Mouse (Mus musculus) embryonic facial prominence, embryonic 13.5 days (tissue): Measurements from ENCODE around the gene Cdkn2c. TPM values are rescaled to one million over a fixed set of nuclear protein-coding genes. Genes with fewer than 3 reads are reported as not detected.

Source experiments
- ATAC-seq: fragments of 200-750 bp; cut with Nextera tagmentation; 2 replicates; pipeline ENCODE4 v1.8.0; 2017; ENCODE audit warnings: low read depth; ENCODE audit not compliant: insufficient number of reproducible peaks, insufficient read depth, low FRiP score, low TSS enrichment
- H3K27ac ChIP-seq: fragments of 300-500 bp; sonication (generic); 2 replicates; pipeline ENCODE4 v1.5.1; 2015; ENCODE audit warnings: moderate library complexity, mild to moderate bottlenecking, inconsistent platforms
- H3K27me3 ChIP-seq: fragments of 300-500 bp; sonication (generic); 2 replicates; pipeline ENCODE4 v1.6.1; 2015; ENCODE audit warnings: mild to moderate bottlenecking, inconsistent platforms
- H3K36me3 ChIP-seq: fragments of 300-500 bp; sonication (generic); 2 replicates; pipeline ENCODE4 v1.6.1; 2015; ENCODE audit warnings: mild to moderate bottlenecking, inconsistent platforms
- H3K4me1 ChIP-seq: fragments of 300-500 bp; sonication (generic); 2 replicates; pipeline ENCODE4 v1.6.1; 2015; ENCODE audit warnings: inconsistent platforms
- H3K4me2 ChIP-seq: fragments of 300-500 bp; sonication (generic); 2 replicates; pipeline ENCODE4 v1.6.1; 2015; ENCODE audit warnings: moderate library complexity, mild to moderate bottlenecking, inconsistent platforms
- H3K4me3 ChIP-seq: fragments of 300-500 bp; sonication (generic); 2 replicates; pipeline ENCODE4 v1.5.1; 2015; ENCODE audit warnings: mild to moderate bottlenecking, inconsistent platforms
- H3K9ac ChIP-seq: fragments of 300-500 bp; sonication (generic); 2 replicates; pipeline ENCODE4 v1.6.1; 2015; ENCODE audit warnings: mild to moderate bottlenecking, inconsistent platforms
- H3K9me3 ChIP-seq: fragments of 300-500 bp; sonication (generic); 2 replicates; pipeline ENCODE4 v1.6.1; 2016; ENCODE audit warnings: inconsistent platforms
- WGBS: fragments of 180-500 bp; shearing (Covaris S2); methylation state at CpG from one replicate; pipeline ENCODE4 v1.1.7; 2015; ENCODE audit warnings: mixed read lengths; 5-methylcytosine and 5-hydroxymethylcytosine counted together
- polyA plus RNA-seq: library from polyadenylated mRNA; unstranded; fragments of >200 nt; fragmentation: Nextera tagmentation; extraction: Ambion mirVana; gene quantifications from 2 replicates; pipeline ENCODE4 v1.2.1, GENCODE M21; 2015

Cdkn2c gene
- polyA plus RNA-seq, 1 experiment from 2014 or later: 15.9 TPM

GRCm38 (mm10) chr4:109656301-109656700, 10.7 kb downstream of the Cdkn2c start:
- no peak overlapping the region for H3K27ac ChIP-seq

GRCm38 (mm10) chr4:109655738-109656137, 11.3 kb downstream of the Cdkn2c start:
- no peak overlapping the region for H3K4me2 ChIP-seq
- H3K4me3 ChIP-seq: no peak overlapping the region
- H3K27me3 ChIP-seq: peaks cover 69% of the 10 kb centered on the region
- no peak for ATAC-seq
- 38% methylated on average over 2 of the region's 2 CpGs for WGBS
- no peaks in the 10 kb centered on the region for H3K9me3 ChIP-seq
- H3K4me1 ChIP-seq: peaks cover 12% of the 10 kb centered on the region
- H3K36me3 ChIP-seq: no peaks in the 10 kb centered on the region
- no peak overlapping the region for H3K9ac ChIP-seq
- no peak overlapping the region for H3K27ac ChIP-seq

More at GRCm38 (mm10) chr4:109656301-109656700, 10.7 kb downstream of the Cdkn2c start:
- no peaks in the 10 kb centered on the region for H3K36me3 ChIP-seq
- no peak overlapping the region for H3K9ac ChIP-seq
- no peaks in the 10 kb centered on the region for H3K9me3 ChIP-seq
- H3K4me1 ChIP-seq: peaks cover 12% of the 10 kb centered on the region
- H3K4me3 ChIP-seq: no peak overlapping the region
- H3K27me3 ChIP-seq: peaks cover 73% of the 10 kb centered on the region
- no peak for ATAC-seq
- WGBS: 6% methylated on average over 4 of the region's 4 CpGs
- H3K4me2 ChIP-seq: no peak overlapping the region

GRCm38 (mm10) chr4:109654701-109655100, 12.3 kb downstream of the Cdkn2c start:
- Histone ChIP-seq H3K36me3 (no peaks in the 10 kb centered on the region), H3K4me2 (no peak overlapping the region), H3K27me3 (peaks cover 60% of the 10 kb centered on the region), H3K9ac (no peak overlapping the region), H3K9me3 (no peaks in the 10 kb centered on the region), H3K4me1 (peaks cover 12% of the 10 kb centered on the region), H3K4me3 (no peak overlapping the region), H3K27ac (no peak overlapping the region)
- ATAC-seq: no peak
- 33% methylated on average over 2 of the region's 2 CpGs for WGBS

GRCm38 (mm10) chr4:109653251-109653650, 13.7 kb downstream of the Cdkn2c start:
- peaks cover 46% of the 10 kb centered on the region for H3K27me3 ChIP-seq
- no peak overlapping the region for H3K9ac ChIP-seq
- H3K36me3 ChIP-seq: no peaks in the 10 kb centered on the region
- H3K4me2 ChIP-seq: no peak overlapping the region
- no peaks in the 10 kb centered on the region for H3K9me3 ChIP-seq
- H3K27ac ChIP-seq: no peak overlapping the region
- peaks cover 12% of the 10 kb centered on the region for H3K4me1 ChIP-seq
- no peak overlapping the region for H3K4me3 ChIP-seq
- ATAC-seq: no peak

- Histone ChIP-seq H3K9ac (no peak overlapping the region), H3K4me1 (no peaks in the 10 kb centered on the region), H3K4me3 (no peak overlapping the region), H3K27ac (no peak overlapping the region), H3K9me3 (no peaks in the 10 kb centered on the region), H3K36me3 (no peaks in the 10 kb centered on the region), H3K4me2 (no peak overlapping the region), H3K27me3 (peaks cover 10% of the 10 kb centered on the region)
- 81% methylated on average over 5 of the region's 5 CpGs for WGBS
- no peak for ATAC-seq
Observed at GRCm38 (mm10) chr4:109649331-109649730, 17.7 kb downstream of the Cdkn2c start.

- 44% methylated on average over 4 of the region's 4 CpGs for WGBS
- H3K4me1 ChIP-seq: no peaks in the 10 kb centered on the region
- no peak overlapping the region for H3K27ac ChIP-seq
- H3K36me3 ChIP-seq: no peaks in the 10 kb centered on the region
- no peak overlapping the region for H3K9ac ChIP-seq
- H3K9me3 ChIP-seq: no peaks in the 10 kb centered on the region
- no peak overlapping the region for H3K4me3 ChIP-seq
- no peak overlapping the region for H3K4me2 ChIP-seq
- peaks cover 4% of the 10 kb centered on the region; the same call in 1 of the 2 replicates for H3K27me3 ChIP-seq
- ATAC-seq: no peak
Observed at GRCm38 (mm10) chr4:109647281-109647680, 19.7 kb downstream of the Cdkn2c start.

GRCm38 (mm10) chr4:109641451-109641850, 25.5 kb downstream of the Cdkn2c start:
- Histone ChIP-seq H3K36me3 (no peaks in the 10 kb centered on the region), H3K9me3 (no peaks in the 10 kb centered on the region), H3K9ac (no peak overlapping the region), H3K27ac (no peak overlapping the region), H3K4me1 (no peaks in the 10 kb centered on the region), H3K4me3 (no peak overlapping the region), H3K27me3 (no peaks in the 10 kb centered on the region), H3K4me2 (no peak overlapping the region)
- ATAC-seq: no peak
- 81% methylated on average over 3 of the region's 3 CpGs for WGBS

GRCm38 (mm10) chr4:109640141-109640540, 26.8 kb downstream of the Cdkn2c start:
- no peak for ATAC-seq
- WGBS: 80% methylated on average over 7 of the region's 7 CpGs

GRCm38 (mm10) chr4:109639356-109639755, 27.6 kb downstream of the Cdkn2c start:
- H3K27ac ChIP-seq: no peak overlapping the region
- no peaks in the 10 kb centered on the region for H3K4me1 ChIP-seq
- no peak overlapping the region for H3K9ac ChIP-seq
- ATAC-seq: no peak
- H3K4me2 ChIP-seq: no peak overlapping the region
- H3K9me3 ChIP-seq: no peaks in the 10 kb centered on the region
- no peak overlapping the region for H3K4me3 ChIP-seq
- WGBS: 86% methylated on average over 9 of the region's 9 CpGs
- no peaks in the 10 kb centered on the region for H3K27me3 ChIP-seq
- H3K36me3 ChIP-seq: no peaks in the 10 kb centered on the region

More at GRCm38 (mm10) chr4:109640141-109640540, 26.8 kb downstream of the Cdkn2c start:
- no peaks in the 10 kb centered on the region for H3K36me3 ChIP-seq
- no peak overlapping the region for H3K4me3 ChIP-seq
- H3K27ac ChIP-seq: no peak overlapping the region
- H3K9ac ChIP-seq: no peak overlapping the region
- H3K4me2 ChIP-seq: no peak overlapping the region
- H3K27me3 ChIP-seq: no peaks in the 10 kb centered on the region
- H3K4me1 ChIP-seq: no peaks in the 10 kb centered on the region
- H3K9me3 ChIP-seq: no peaks in the 10 kb centered on the region

- H3K4me2 ChIP-seq: no peak overlapping the region
- H3K27ac ChIP-seq: no peak overlapping the region
- no peaks in the 10 kb centered on the region for H3K4me1 ChIP-seq
- H3K4me3 ChIP-seq: no peak overlapping the region
- no peaks in the 10 kb centered on the region for H3K9me3 ChIP-seq
- no peaks in the 10 kb centered on the region for H3K36me3 ChIP-seq
- H3K27me3 ChIP-seq: no peaks in the 10 kb centered on the region
- WGBS: 90% methylated on average over 2 of the region's 2 CpGs
- H3K9ac ChIP-seq: no peak overlapping the region
- no peak for ATAC-seq
Observed at GRCm38 (mm10) chr4:109634971-109635370, 32.0 kb downstream of the Cdkn2c start.

GRCm38 (mm10) chr4:109631029-109631428, 36.0 kb downstream of the Cdkn2c start:
- WGBS: 83% methylated on average over 4 of the region's 4 CpGs
- Histone ChIP-seq H3K27ac (no peak overlapping the region), H3K9me3 (no peaks in the 10 kb centered on the region), H3K9ac (no peak overlapping the region), H3K4me3 (no peak overlapping the region), H3K27me3 (no peaks in the 10 kb centered on the region), H3K4me1 (no peaks in the 10 kb centered on the region), H3K4me2 (no peak overlapping the region), H3K36me3 (no peaks in the 10 kb centered on the region)
- no peak for ATAC-seq

GRCm38 (mm10) chr4:109630215-109630614, 36.8 kb downstream of the Cdkn2c start:
- no peak overlapping the region for H3K4me3 ChIP-seq
- no peaks in the 10 kb centered on the region for H3K4me1 ChIP-seq
- H3K9me3 ChIP-seq: no peaks in the 10 kb centered on the region
- no peak for ATAC-seq
- 55% methylated on average over 2 of the region's 2 CpGs for WGBS
- H3K36me3 ChIP-seq: no peaks in the 10 kb centered on the region
- H3K27me3 ChIP-seq: no peaks in the 10 kb centered on the region
- H3K27ac ChIP-seq: no peak overlapping the region
- no peak overlapping the region for H3K9ac ChIP-seq
- no peak overlapping the region for H3K4me2 ChIP-seq

GRCm38 (mm10) chr4:109612596-109612995, 54.4 kb downstream of the Cdkn2c start:
- no peak overlapping the region for H3K9ac ChIP-seq
- H3K4me3 ChIP-seq: no peak overlapping the region
- ATAC-seq: no peak

More at GRCm38 (mm10) chr4:109612596-109612995, 54.4 kb downstream of the Cdkn2c start:
- H3K4me2 ChIP-seq: no peak overlapping the region
- no peak overlapping the region for H3K27ac ChIP-seq
- WGBS: 73% methylated on average over 4 of the region's 4 CpGs
- no peaks in the 10 kb centered on the region for H3K36me3 ChIP-seq
- H3K9me3 ChIP-seq: no peaks in the 10 kb centered on the region
- H3K4me1 ChIP-seq: no peaks in the 10 kb centered on the region
- no peaks in the 10 kb centered on the region for H3K27me3 ChIP-seq
